Mouse (Mus musculus) stomach, postnatal 0 days (tissue): ENCODE results near the gene G3bp2.

ENCODE experiments used
- CTCF ChIP-seq: IDR thresholded peaks from 2 replicates; pipeline ENCODE4 v1.5.1; 2016; ENCODE audit warnings: antibody characterized with exemption, low read depth, mild to moderate bottlenecking, moderate library complexity
- EP300 ChIP-seq: optimal IDR thresholded peaks from 2 replicates; pipeline ENCODE3; 2016; ENCODE audit warnings: antibody characterized with exemption

DNA sequence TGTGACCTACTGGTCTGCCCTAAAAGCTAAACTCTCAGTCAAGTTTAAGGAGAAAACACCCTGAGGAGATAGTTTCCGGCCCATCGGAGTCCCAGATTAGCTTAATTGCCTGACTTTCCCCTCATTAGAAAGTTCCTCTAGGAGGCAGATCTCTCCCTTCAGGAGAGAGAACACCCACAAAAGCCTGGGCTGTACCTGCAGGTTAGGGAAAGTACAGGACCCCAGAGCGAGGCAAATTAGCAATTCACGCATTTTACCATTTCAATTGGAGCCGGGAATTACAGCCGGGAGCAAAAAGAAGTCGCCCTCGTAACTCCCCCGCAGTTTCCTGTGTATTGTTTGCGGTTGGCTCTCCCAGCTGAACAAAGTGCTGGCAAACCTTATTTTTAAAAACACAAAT, 29.1 kb upstream of the G3bp2 start:
- 0 out of 2 replicates have a peak, but pooled peaks have one; percentile 1 for TF ChIP-seq CTCF
- TF ChIP-seq EP300 = no peak
